Mouse (Mus musculus) midbrain, embryonic 14.5 days (tissue): Measurements from ENCODE around the gene Tpst2. TPM values are rescaled to one million over a fixed set of nuclear protein-coding genes. Genes with fewer than 3 reads are reported as not detected.
A peak's percentile ranks its signal among the peaks of the same experiment; 100 is the strongest.

Source experiments
- ATAC-seq: fragments of 200-750 bp; cut with Nextera tagmentation; 2 replicates; pipeline ENCODE4 v1.8.0; 2017; ENCODE audit warnings: moderate number of reproducible peaks, moderate library complexity; ENCODE audit not compliant: low FRiP score, low TSS enrichment
- DNase-seq: peaks from one replicate; pipeline ENCODE4 v3.0.0-alpha.2; 2015
- H3K27ac ChIP-seq: fragments of 300-500 bp; sonication (generic); replicated peaks from 2 replicates; pipeline ENCODE4 v1.5.1; 2014; ENCODE audit warnings: mild to moderate bottlenecking, low read depth, low read length, moderate library complexity
- H3K27me3 ChIP-seq: fragments of 300-500 bp; sonication (generic); 2 replicates; pipeline ENCODE4 v1.6.1; 2014; ENCODE audit warnings: low read length, control low read depth, mixed read lengths; ENCODE audit not compliant: control insufficient read depth, insufficient read depth
- H3K36me3 ChIP-seq: fragments of 300-500 bp; sonication (generic); 2 replicates; pipeline ENCODE4 v1.6.1; 2014; ENCODE audit warnings: low read length, control low read depth; ENCODE audit not compliant: control insufficient read depth, insufficient read depth
- H3K4me1 ChIP-seq: fragments of 300-500 bp; sonication (generic); 2 replicates; pipeline ENCODE4 v1.6.1; 2014; ENCODE audit warnings: mild to moderate bottlenecking, antibody characterized with exemption, low read length, control low read depth; ENCODE audit not compliant: control insufficient read depth, insufficient read depth
- H3K4me2 ChIP-seq: fragments of 300-500 bp; sonication (generic); 2 replicates; pipeline ENCODE4 v1.6.1; 2014; ENCODE audit warnings: mild to moderate bottlenecking, low read length, moderate library complexity
- H3K4me3 ChIP-seq: fragments of 300-500 bp; sonication (generic); replicated peaks from 2 replicates; pipeline ENCODE4 v1.5.1; 2014; ENCODE audit warnings: low read depth, low read length
- H3K9ac ChIP-seq: fragments of 300-500 bp; sonication (generic); replicated peaks from 2 replicates; pipeline ENCODE4 v1.6.1; 2014; ENCODE audit warnings: mild to moderate bottlenecking, low read length, moderate library complexity
- H3K9me3 ChIP-seq: fragments of 300-500 bp; sonication (generic); 2 replicates; pipeline ENCODE4 v1.6.1; 2016; ENCODE audit warnings: low read length, control low read depth, mixed read lengths; ENCODE audit not compliant: control insufficient read depth
- WGBS: fragments of 180-500 bp; shearing (Covaris S2); extraction: QIAGEN DNeasy Blood & Tissue Kit; methylation state at CpG from one replicate; pipeline ENCODE4 v1.1.7; 2014; 5-methylcytosine and 5-hydroxymethylcytosine counted together
- polyA plus RNA-seq: library from polyadenylated mRNA; unstranded; fragments of >200 nt; fragmentation: Nextera tagmentation; extraction: Ambion mirVana; gene quantifications from 2 replicates; pipeline ENCODE4 v1.2.1, GENCODE M21; 2014

Gene Tpst2
- polyA plus RNA-seq: 24.7 and 26.4 TPM in 2 replicates

DNA sequence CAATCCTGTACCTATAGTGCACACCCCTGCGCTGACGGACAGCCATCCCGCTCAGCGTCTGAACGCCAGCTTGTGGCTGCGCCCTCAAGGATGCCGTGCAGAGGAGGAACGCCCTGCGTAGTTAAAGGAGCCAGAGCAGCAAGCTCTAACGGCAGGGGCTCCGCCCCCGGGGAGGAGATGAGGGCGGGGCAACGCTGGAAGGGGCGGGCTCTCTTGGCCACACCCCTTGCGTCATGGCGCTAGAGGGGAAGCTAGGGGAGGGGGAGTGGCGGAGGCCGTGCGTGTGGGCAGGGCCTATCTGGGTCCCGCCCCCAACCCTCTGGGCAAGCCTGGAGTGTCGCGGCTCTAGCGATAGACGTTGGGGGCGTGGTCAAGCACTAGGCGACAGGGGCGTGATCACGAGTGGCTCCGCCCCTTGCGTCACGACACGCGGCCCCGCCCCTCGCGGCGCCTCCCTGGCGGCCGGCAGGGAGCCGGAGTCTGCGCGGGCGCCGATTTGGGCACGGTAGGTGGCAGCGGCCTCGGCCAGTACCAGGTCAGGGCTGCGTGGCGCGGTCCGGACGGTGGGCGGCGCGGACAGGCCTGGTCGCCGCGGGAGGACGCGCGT, at the start of gene Tpst2:
Gene Tpst2 (plus strand): TSS at position 425 of the 607 bp plus-strand sequence.
- DNase-seq (peak; percentile 100), ATAC-seq (peak; percentile 94)
- WGBS: under 1% methylated on average over 50 of the region's 62 CpGs
- Histone ChIP-seq H3K4me2 (peak within 1 kb of the TSS; percentile 89), H3K36me3 (no peaks in the 10 kb centered on the region), H3K4me3 (peak within 1 kb of the TSS; percentile 71), H3K9ac (peak within 1 kb of the TSS; percentile 65), H3K27ac (peak within 1 kb of the TSS; percentile 76), H3K4me1 (peaks cover 10% of the 10 kb centered on the region; the same call in 1 of the 2 replicates), H3K27me3 (no peaks in the 10 kb centered on the region), H3K9me3 (no peaks in the 10 kb centered on the region)

GRCm38 (mm10) chr5:112227354-112227753, 49.1 kb upstream of the Tpst2 start:
- Histone ChIP-seq H3K27me3 (no peaks in the 10 kb centered on the region), H3K9ac (peak overlapping the region; percentile 99), H3K4me3 (peak overlapping the region; percentile 89), H3K36me3 (peaks cover 27% of the 10 kb centered on the region), H3K4me2 (peak overlapping the region; percentile 96), H3K4me1 (peaks cover 40% of the 10 kb centered on the region), H3K9me3 (no peaks in the 10 kb centered on the region), H3K27ac (peak overlapping the region; percentile 99)
- DNase-seq (peak; percentile 74), ATAC-seq (peak; percentile 13; the same call in 1 of the 2 replicates)
- WGBS: under 1% methylated on average over 30 of the region's 30 CpGs

- peaks cover 23% of the 10 kb centered on the region for H3K36me3 ChIP-seq
- H3K9me3 ChIP-seq: no peaks in the 10 kb centered on the region
- DNase-seq (no peak), ATAC-seq (no peak)
- H3K4me1 ChIP-seq: peaks cover 37% of the 10 kb centered on the region
- WGBS: under 1% methylated on average over 13 of the region's 13 CpGs
- H3K4me2 ChIP-seq: peak overlapping the region; percentile 96
- peak overlapping the region; percentile 99 for H3K9ac ChIP-seq
- H3K27me3 ChIP-seq: no peaks in the 10 kb centered on the region
- peak overlapping the region; percentile 99 for H3K27ac ChIP-seq
- H3K4me3 ChIP-seq: peak overlapping the region; percentile 89
Observed at GRCm38 (mm10) chr5:112227898-112228239, 48.6 kb upstream of the Tpst2 start.

DNA sequence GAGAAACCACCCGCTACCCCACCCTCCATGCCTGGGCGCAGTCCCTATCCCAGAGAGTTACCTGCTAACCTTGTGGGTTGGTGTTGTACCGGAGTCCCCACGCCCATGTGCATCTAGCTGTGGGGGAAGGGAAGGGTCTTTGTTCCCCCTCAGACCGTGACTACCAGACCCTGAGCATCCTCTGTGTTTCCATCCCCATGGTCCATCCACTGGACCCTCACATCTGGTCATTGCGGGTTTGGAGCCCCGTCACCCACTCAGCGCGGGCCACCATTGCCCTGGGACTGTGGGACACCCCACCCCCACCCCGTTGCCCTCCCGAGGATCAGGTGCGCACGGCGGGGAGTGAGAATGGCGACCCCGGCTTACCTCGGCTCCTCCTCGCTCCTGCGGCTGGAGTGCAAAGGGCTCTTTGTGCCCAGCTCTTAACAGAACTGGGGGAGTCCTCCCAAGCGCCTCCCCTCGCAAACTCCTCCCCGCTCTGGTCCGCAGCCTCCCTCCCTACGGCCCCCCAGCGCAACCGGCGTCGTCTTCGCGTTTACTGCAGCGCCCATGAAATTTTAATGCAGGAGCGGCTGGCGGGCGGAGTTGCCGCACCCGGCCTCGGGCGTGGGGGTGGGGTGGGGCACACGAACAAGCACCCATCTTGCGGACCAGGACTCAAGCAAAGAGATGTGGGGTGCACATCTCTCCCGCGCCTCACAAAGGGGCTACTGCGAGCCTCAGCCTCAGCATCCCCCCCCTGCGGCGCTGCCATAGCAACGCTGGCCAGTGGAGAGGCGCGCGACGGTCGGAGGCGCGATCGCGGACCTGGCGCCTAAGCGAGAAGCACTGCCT, 48.0 kb upstream of the Tpst2 start:
- H3K4me1 ChIP-seq: peaks cover 35% of the 10 kb centered on the region
- under 1% methylated on average over 57 of the region's 57 CpGs for WGBS
- DNase-seq (peak; percentile 93), ATAC-seq (peak; percentile 82)
- H3K27me3 ChIP-seq: no peaks in the 10 kb centered on the region
- H3K9ac ChIP-seq: peak overlapping the region; percentile 99
- H3K9me3 ChIP-seq: no peaks in the 10 kb centered on the region
- peak overlapping the region; percentile 89 for H3K4me3 ChIP-seq
- peak overlapping the region; percentile 99 for H3K27ac ChIP-seq
- H3K4me2 ChIP-seq: peak overlapping the region; percentile 96
- H3K36me3 ChIP-seq: peaks cover 17% of the 10 kb centered on the region

- 52% methylated on average over 5 of the region's 5 CpGs for WGBS
- H3K27me3 ChIP-seq: no peaks in the 10 kb centered on the region
- H3K9ac ChIP-seq: no peak overlapping the region
- H3K4me1 ChIP-seq: peaks cover 32% of the 10 kb centered on the region
- H3K4me3 ChIP-seq: no peak overlapping the region
- ATAC-seq (no peak), DNase-seq (no peak)
- H3K27ac ChIP-seq: no peak overlapping the region
- no peak overlapping the region for H3K4me2 ChIP-seq
- H3K36me3 ChIP-seq: no peaks in the 10 kb centered on the region
- H3K9me3 ChIP-seq: no peaks in the 10 kb centered on the region
Observed at GRCm38 (mm10) chr5:112235806-112236205, 40.7 kb upstream of the Tpst2 start.

GRCm38 (mm10) chr5:112236631-112237030, 39.9 kb upstream of the Tpst2 start:
- H3K4me2 ChIP-seq: peak overlapping the region; percentile 54
- 64% methylated on average over 2 of the region's 2 CpGs for WGBS
- H3K27me3 ChIP-seq: no peaks in the 10 kb centered on the region
- peak overlapping the region; percentile 97 for H3K27ac ChIP-seq
- peak; percentile 19 for DNase-seq
- peak overlapping the region; percentile 63; the same call in 1 of the 2 replicates for H3K9ac ChIP-seq
- no peak for ATAC-seq
- no peaks in the 10 kb centered on the region for H3K36me3 ChIP-seq
- H3K4me1 ChIP-seq: peaks cover 32% of the 10 kb centered on the region
- no peaks in the 10 kb centered on the region for H3K9me3 ChIP-seq
- no peak overlapping the region for H3K4me3 ChIP-seq

DNA sequence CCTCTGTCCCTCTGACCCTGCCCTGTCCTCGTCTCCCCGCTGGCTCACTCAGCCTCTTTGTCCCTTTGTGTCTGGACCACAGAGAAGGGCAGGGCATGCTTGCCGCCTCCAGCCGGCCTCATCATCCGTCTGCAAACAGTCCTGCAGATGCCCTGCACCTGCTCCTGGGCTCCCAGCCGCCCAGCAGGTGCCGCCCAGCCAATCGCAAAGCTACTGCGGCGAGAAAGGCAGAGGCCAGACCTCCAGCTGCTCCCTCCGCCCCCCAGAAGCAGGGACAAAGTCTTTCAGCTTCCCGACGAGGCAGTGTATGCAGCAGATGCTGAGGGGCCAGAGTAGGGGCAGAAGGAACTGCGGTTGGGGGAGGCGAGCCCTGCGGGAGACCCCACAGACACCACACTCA, 39.1 kb upstream of the Tpst2 start:
- Histone ChIP-seq H3K27ac (peak overlapping the region; percentile 97), H3K36me3 (no peaks in the 10 kb centered on the region), H3K4me2 (peak overlapping the region; percentile 54), H3K4me1 (peaks cover 32% of the 10 kb centered on the region), H3K4me3 (peak overlapping the region; percentile 23), H3K9ac (peak overlapping the region; percentile 63), H3K27me3 (no peaks in the 10 kb centered on the region), H3K9me3 (no peaks in the 10 kb centered on the region)
- under 1% methylated on average over 16 of the region's 16 CpGs for WGBS
- DNase-seq (peak; percentile 88), ATAC-seq (peak; percentile 84)

DNA sequence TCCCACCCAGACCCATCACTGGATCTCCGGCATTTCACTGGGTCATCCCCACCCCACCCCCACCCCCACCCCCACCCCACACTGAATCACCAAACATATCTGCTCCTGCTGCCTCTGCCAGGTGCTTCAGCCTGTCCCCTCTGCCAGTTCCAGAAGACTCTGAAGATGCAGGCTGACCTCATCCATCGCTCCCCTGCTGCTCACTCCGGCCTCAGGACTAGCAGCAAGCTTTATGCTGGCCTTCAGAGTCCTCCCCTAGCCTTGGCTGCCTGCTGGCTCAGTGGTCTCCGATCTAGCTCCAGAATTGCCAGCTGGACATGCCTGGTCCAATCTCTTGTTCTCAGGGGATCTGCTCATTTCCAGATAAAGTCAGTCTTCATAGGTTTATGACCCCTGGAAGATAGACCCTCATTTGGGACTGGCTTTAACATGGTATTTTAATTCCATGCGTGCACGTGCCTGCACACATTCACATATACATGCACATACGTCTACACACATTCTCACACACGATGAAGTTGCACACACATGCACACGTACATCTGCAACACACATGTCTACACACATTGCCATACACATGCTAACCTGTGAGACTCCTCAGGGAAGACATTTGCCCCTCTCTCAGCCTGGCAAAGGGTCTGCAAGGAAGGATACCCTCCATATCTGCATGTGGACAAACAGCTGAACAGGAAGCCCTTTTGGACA, 38.5 kb upstream of the Tpst2 start:
- Histone ChIP-seq H3K36me3 (no peaks in the 10 kb centered on the region), H3K4me1 (peaks cover 32% of the 10 kb centered on the region), H3K9ac (peak overlapping the region; percentile 63), H3K4me2 (peak overlapping the region; percentile 54), H3K9me3 (no peaks in the 10 kb centered on the region), H3K4me3 (no peak overlapping the region), H3K27me3 (no peaks in the 10 kb centered on the region), H3K27ac (peak overlapping the region; percentile 97)
- peak; percentile 50 for DNase-seq
- 37% methylated on average over 9 of the region's 9 CpGs for WGBS
- ATAC-seq: no peak
